Mouse (Mus musculus) v-Abl transformed pro-B cells (cell line): ENCODE results near the gene Naa60.

ENCODE experiments used
- in situ Hi-C, 2 experiments: fragments of 400-800 bp; cut with MboI; formaldehyde crosslinking; loops; one replicate each; pipeline ENCODE4 v1.15.1; 2025; ENCODE audit not compliant: unreplicated experiment in 2 of 2

The Naa60 gene

GRCm38 (mm10) chr16:3884201-3885064, 12.3 kb downstream of the Naa60 start, which contains the start of the genes Zfp597 and Gm20695:
Zfp597 (minus strand) TSS chr16:3884561.
Gm20695 (plus strand) TSS chr16:3884648.
- in situ Hi-C loops: loop anchor here in 1 of 2 experiments (5.0 kb wide), 1 partner anchor 142 kb away; the partner anchor contains the start of gene Zfp263

- in situ Hi-C loops: loop anchor here in 1 of 2 experiments (5.0 kb wide), 1 partner anchor 143 kb away; the partner anchor contains the start of gene Zfp263
Measured at GRCm38 (mm10) chr16:3885065-3885670, 13.0 kb downstream of the Naa60 start.

- in situ Hi-C loops: no loop called here
Measured at GRCm38 (mm10) chr16:3891621-3892295, 19.6 kb downstream of the Naa60 start.

- in situ Hi-C loops: no loop called here
Measured at GRCm38 (mm10) chr16:3893739-3894138, 21.6 kb downstream of the Naa60 start.

GRCm38 (mm10) chr16:3895173-3895792, 23.1 kb downstream of the Naa60 start:
- in situ Hi-C loops: loop anchor here in 1 of 2 experiments (5.0 kb wide), 1 partner anchor 153 kb away; the partner anchor contains the start of gene Zfp263

- in situ Hi-C loops: loop anchor here in 1 of 2 experiments (5.0 kb wide), 1 partner anchor 154 kb away; the partner anchor contains the start of gene Zfp263
Measured at GRCm38 (mm10) chr16:3896046-3896445, 23.9 kb downstream of the Naa60 start.

GRCm38 (mm10) chr16:3896553-3896952, 24.4 kb downstream of the Naa60 start:
- in situ Hi-C loops: loop anchor here in 1 of 2 experiments (5.0 kb wide), 1 partner anchor 154 kb away; the partner anchor contains the start of gene Zfp263

GRCm38 (mm10) chr16:3907471-3907870, 35.3 kb downstream of the Naa60 start:
- in situ Hi-C loops: no loop called here

GRCm38 (mm10) chr16:3908537-3909111, 36.4 kb downstream of the Naa60 start, which contains the start of the genes 1700037C18Rik and Cluap1:
1700037C18Rik (minus strand) TSS chr16:3908689.
Cluap1 (plus strand) TSS chr16:3908801.
- in situ Hi-C loops: no loop called here

- in situ Hi-C loops: no loop called here
Measured at GRCm38 (mm10) chr16:3909118-3909517, 36.9 kb downstream of the Naa60 start.

- in situ Hi-C loops: no loop called here
Measured at GRCm38 (mm10) chr16:3920756-3921155, 48.6 kb downstream of the Naa60 start.

- in situ Hi-C loops: no loop called here
Measured at GRCm38 (mm10) chr16:3923515-3923914, 51.3 kb downstream of the Naa60 start.

- in situ Hi-C loops: no loop called here
Measured at GRCm38 (mm10) chr16:3923966-3924365, 51.8 kb downstream of the Naa60 start.

GRCm38 (mm10) chr16:3928582-3928981, 56.4 kb downstream of the Naa60 start:
- in situ Hi-C loops: no loop called here

- in situ Hi-C loops: no loop called here
Measured at GRCm38 (mm10) chr16:3929151-3929550, 57.0 kb downstream of the Naa60 start.

GRCm38 (mm10) chr16:3933536-3933935, 61.4 kb downstream of the Naa60 start:
- in situ Hi-C loops: loop anchor here in 1 of 2 experiments (5.0 kb wide), 1 partner anchor 34 kb away; no protein-coding TSS in a partner anchor

- in situ Hi-C loops: loop anchor here in 1 of 2 experiments (5.0 kb wide), 1 partner anchor 33 kb away; no protein-coding TSS in a partner anchor
Measured at GRCm38 (mm10) chr16:3934091-3934490, 61.9 kb downstream of the Naa60 start.

- in situ Hi-C loops: loop anchor here in 1 of 2 experiments (5.0 kb wide), 1 partner anchor 33 kb away; no protein-coding TSS in a partner anchor
Measured at GRCm38 (mm10) chr16:3934701-3935100, 62.5 kb downstream of the Naa60 start.

- in situ Hi-C loops: no loop called here
Measured at GRCm38 (mm10) chr16:3951141-3951540, 79.0 kb downstream of the Naa60 start.
